Mouse (Mus musculus): ENCODE data around the gene Cenpa.

DNA sequence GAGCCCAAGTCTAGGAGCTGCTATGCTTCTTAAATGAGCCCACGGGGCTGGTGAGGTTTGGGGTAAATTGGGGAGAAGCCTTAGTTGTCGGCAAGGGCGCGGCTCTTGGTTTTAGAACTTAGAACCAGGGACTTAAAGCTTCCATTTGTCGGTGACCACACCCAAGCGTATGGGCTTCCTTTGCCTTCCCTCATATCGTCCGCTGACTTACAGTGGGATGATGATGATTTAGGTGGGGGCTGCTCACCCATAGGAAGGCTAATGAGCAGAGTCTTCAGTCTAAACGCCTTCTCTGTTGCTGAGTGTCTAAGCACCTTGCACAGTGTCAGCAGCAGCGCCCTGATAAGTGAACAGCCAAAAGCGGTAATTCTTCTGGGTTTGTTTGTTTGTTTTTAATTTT, 47.1 kb downstream of the Cenpa start:
- TF ChIP-seq POLR2A (IDR thresholded peaks at IDR 0.05; ENCODE audit: low read depth, low read length) (no peak), CTCF (conservative IDR thresholded peaks at IDR 0.05; ENCODE audit: insufficient read depth, insufficient read length, low read depth, low read length) (no peak)

All from kidney, adult 2 months (tissue).